Mouse (Mus musculus) heart, adult 2 months (tissue): ENCODE data around the gene Vpreb3. TPM values are rescaled to one million over a fixed set of nuclear protein-coding genes. Genes with fewer than 3 reads are reported as not detected.

Experiments
- DNase-seq, 2 experiments: peaks; one replicate each; pipeline ENCODE4 v3.0.0; 2021
- H3K27ac ChIP-seq: fragments of 200-600 bp; 2 replicates; pipeline ENCODE4 v1.8.1; 2022
- H3K27me3 ChIP-seq: fragments of 200-500 bp; 2 replicates; pipeline ENCODE4 v1.6.1; 2012; ENCODE audit warnings: mild to moderate bottlenecking, low read length, inconsistent platforms, mixed read lengths; ENCODE audit not compliant: control insufficient read depth, insufficient read depth
- H3K36me3 ChIP-seq: fragments of 200-500 bp; 2 replicates; pipeline ENCODE4 v1.6.1; 2012; ENCODE audit warnings: low read length, inconsistent platforms; ENCODE audit not compliant: control insufficient read depth, insufficient read depth
- H3K4me1 ChIP-seq: fragments of 200-500 bp; 2 replicates; pipeline ENCODE4 v1.6.1; 2011; ENCODE audit warnings: low read length; ENCODE audit not compliant: control insufficient read depth, insufficient read depth
- H3K4me3 ChIP-seq: fragments of 200-600 bp; 2 replicates; pipeline ENCODE4 v1.8.1; 2022
- H3K79me2 ChIP-seq: fragments of 200-500 bp; replicated peaks from 2 replicates; pipeline ENCODE4 v1.6.1; 2012; ENCODE audit warnings: mild to moderate bottlenecking, inconsistent platforms, low read length, moderate library complexity, mixed read lengths; ENCODE audit not compliant: control insufficient read depth, insufficient read depth
- H3K9ac ChIP-seq: fragments of 200-500 bp; 2 replicates; pipeline ENCODE4 v1.6.1; 2012; ENCODE audit warnings: low read depth, mild to moderate bottlenecking, control low read depth, inconsistent platforms, low read length, mixed read lengths
- CTCF ChIP-seq: fragments of 200-600 bp; IDR thresholded peaks from 2 replicates; pipeline ENCODE4 v1.8.1; 2022; ENCODE audit warnings: antibody characterized with exemption, mild to moderate bottlenecking, moderate library complexity
- EP300 ChIP-seq: fragments of 200-500 bp; IDR thresholded peaks from 2 replicates; pipeline ENCODE4 v1.6.1; 2011; ENCODE audit warnings: low read depth, low read length, control low read depth; ENCODE audit not compliant: insufficient read depth
- POLR2A ChIP-seq: fragments of 200-500 bp; IDR thresholded peaks from 2 replicates; pipeline ENCODE4 v1.6.1; 2011; ENCODE audit warnings: mild to moderate bottlenecking, low read depth, low read length, control low read depth; ENCODE audit not compliant: insufficient read depth
- WGBS: fragments of 180-500 bp; shearing (Covaris S2); methylation state at CpG from one replicate; pipeline ENCODE4 v1.1.7; 2018; 5-methylcytosine and 5-hydroxymethylcytosine counted together
- intact Hi-C: fragments of 180-260 bp; cut with DNase I; formaldehyde crosslinking; loops from one replicate; pipeline ENCODE4 v1.15.1; 2025
- polyA plus RNA-seq: library from polyadenylated mRNA; depleted of rRNA; stranded (reverse); fragments of >200 nt; gene quantifications from 2 replicates; pipeline ENCODE4 v1.2.3, GENCODE M21; 2012
- total RNA-seq, 2 experiments: library from RNA; stranded (reverse); gene quantifications; 2 replicates each; pipeline ENCODE4 v1.2.3; 2021

Gene Vpreb3
- total and polyA plus RNA-seq, 3 experiments: 5.9 TPM; not detected in 2

GRCm38 (mm10) chr10:75954381-75954811 is 11.5 kb downstream of the Vpreb3 start, which contains the start of gene Gm5134:
TSS of gene Gm5134 (plus strand) at chr10:75954514.
- no peak within 1 kb of the TSS for H3K9ac ChIP-seq
- 21% methylated on average over 20 of the region's 20 CpGs for WGBS
- no peak for DNase-seq

GRCm38 (mm10) chr10:75973846-75974245 is 31.0 kb downstream of the Vpreb3 start:
- H3K36me3 ChIP-seq: no peaks in the 10 kb centered on the region
- no peaks in the 10 kb centered on the region for H3K27me3 ChIP-seq
- H3K4me3 ChIP-seq: no peak overlapping the region
- no peak overlapping the region for H3K9ac ChIP-seq
- TF ChIP-seq EP300 (no peak), POLR2A (no peak), CTCF (no peak)
- intact Hi-C loops: no loop called here
- no peak overlapping the region for H3K27ac ChIP-seq
- no peak for DNase-seq
- H3K79me2 ChIP-seq: no peaks in the 10 kb centered on the region
- no peaks in the 10 kb centered on the region for H3K4me1 ChIP-seq
- WGBS: 86% methylated on average over 10 of the region's 10 CpGs

More at GRCm38 (mm10) chr10:75954381-75954811, 11.5 kb downstream of the Vpreb3 start, which contains the start of gene Gm5134:
- Histone ChIP-seq H3K27me3 (no peaks in the 10 kb centered on the region; the same call in 1 of the 2 replicates), H3K79me2 (no peaks in the 10 kb centered on the region), H3K4me1 (no peaks in the 10 kb centered on the region; the same call in 1 of the 2 replicates), H3K36me3 (no peaks in the 10 kb centered on the region), H3K27ac (no peak within 1 kb of the TSS), H3K4me3 (no peak within 1 kb of the TSS)
- intact Hi-C loops: loop anchor here (5.0 kb wide), 1 partner anchor 367 kb away; the partner anchor contains the start of gene Ggt5
- TF ChIP-seq POLR2A: no peak
- TF ChIP-seq CTCF: no peak
- no peak for TF ChIP-seq EP300

- Histone ChIP-seq H3K36me3 (no peaks in the 10 kb centered on the region), H3K27ac (no peak overlapping the region), H3K4me3 (no peak overlapping the region), H3K79me2 (no peaks in the 10 kb centered on the region), H3K4me1 (no peaks in the 10 kb centered on the region), H3K9ac (no peak overlapping the region), H3K27me3 (no peaks in the 10 kb centered on the region)
- intact Hi-C loops: no loop called here
- TF ChIP-seq CTCF (peak; percentile 65), POLR2A (no peak)
- no peak for DNase-seq
- 63% methylated on average over 5 of the region's 5 CpGs for WGBS
Measured at GRCm38 (mm10) chr10:75975216-75975615, 32.4 kb downstream of the Vpreb3 start.

GRCm38 (mm10) chr10:75978119-75978834 is 35.4 kb downstream of the Vpreb3 start:
- H3K36me3 ChIP-seq: no peaks in the 10 kb centered on the region
- no peak for DNase-seq
- no peak for TF ChIP-seq POLR2A
- 36% methylated on average over 10 of the region's 10 CpGs for WGBS
- no peaks in the 10 kb centered on the region for H3K79me2 ChIP-seq
- H3K27me3 ChIP-seq: no peaks in the 10 kb centered on the region
- H3K27ac ChIP-seq: no peak overlapping the region
- intact Hi-C loops: no loop called here
- H3K4me1 ChIP-seq: no peaks in the 10 kb centered on the region
- no peak overlapping the region for H3K4me3 ChIP-seq
- no peak overlapping the region for H3K9ac ChIP-seq

GRCm38 (mm10) chr10:75978835-75979157 is 35.9 kb downstream of the Vpreb3 start:
- Histone ChIP-seq H3K79me2 (no peaks in the 10 kb centered on the region), H3K9ac (no peak overlapping the region), H3K27me3 (no peaks in the 10 kb centered on the region), H3K4me1 (no peaks in the 10 kb centered on the region), H3K4me3 (no peak overlapping the region), H3K36me3 (no peaks in the 10 kb centered on the region), H3K27ac (no peak overlapping the region)
- 85% methylated on average over 5 of the region's 5 CpGs for WGBS
- intact Hi-C loops: no loop called here
- no peak for DNase-seq
- TF ChIP-seq CTCF: no peak
- TF ChIP-seq POLR2A: no peak
- TF ChIP-seq EP300: no peak

GRCm38 (mm10) chr10:75979432-75979831 is 36.6 kb downstream of the Vpreb3 start:
- WGBS: 83% methylated on average over 3 of the region's 3 CpGs
- intact Hi-C loops: no loop called here
- no peak for TF ChIP-seq EP300
- no peak for TF ChIP-seq POLR2A
- TF ChIP-seq CTCF: no peak

More at GRCm38 (mm10) chr10:75979432-75979831, 36.6 kb downstream of the Vpreb3 start:
- no peaks in the 10 kb centered on the region for H3K4me1 ChIP-seq
- no peak overlapping the region for H3K27ac ChIP-seq
- H3K36me3 ChIP-seq: no peaks in the 10 kb centered on the region
- H3K79me2 ChIP-seq: no peaks in the 10 kb centered on the region
- DNase-seq: no peak
- H3K4me3 ChIP-seq: no peak overlapping the region
- no peak overlapping the region for H3K9ac ChIP-seq
- no peaks in the 10 kb centered on the region for H3K27me3 ChIP-seq
